Mouse (Mus musculus): Measurements from ENCODE around the gene Peli1. TPM values are rescaled to one million over a fixed set of nuclear protein-coding genes. Genes with fewer than 3 reads are reported as not detected.

The Peli1 gene
- total and polyA plus RNA-seq, 2 experiments from 2014 or later: 38.1 to 46.5 TPM

- WGBS: 74% methylated on average over 2 of the region's 2 CpGs
Observed at GRCm38 (mm10) chr11:21079400-21079799, 11.7 kb upstream of the Peli1 start.

GRCm38 (mm10) chr11:21079851-21080362 is 11.2 kb upstream of the Peli1 start:
- no peak overlapping the region for H3K27ac ChIP-seq
- no peak overlapping the region for H3K9ac ChIP-seq (replicated peaks; ENCODE audit: low read length)
- ATAC-seq (no peak), DNase-seq (ENCODE audit: low spot score) (no peak)
- 56% methylated on average over 3 of the region's 3 CpGs for WGBS
- H3K4me3 ChIP-seq (ENCODE audit: low read length): no peak overlapping the region
- H3K9me3 ChIP-seq (ENCODE audit: low read length): no peaks in the 10 kb centered on the region
- TF ChIP-seq CTCF (IDR thresholded peaks at IDR 0.05; ENCODE audit: low read depth): no peak
- no peak overlapping the region for H3K4me2 ChIP-seq (ENCODE audit: low read depth, low read length)
- H3K27me3 ChIP-seq (ENCODE audit: insufficient read depth, low read length): no peaks in the 10 kb centered on the region
- H3K36me3 ChIP-seq (ENCODE audit: insufficient read depth, low read length): no peaks in the 10 kb centered on the region
- H3K4me1 ChIP-seq (ENCODE audit: insufficient read depth, low read length): no peaks in the 10 kb centered on the region

More at GRCm38 (mm10) chr11:21079400-21079799, 11.7 kb upstream of the Peli1 start:
- H3K4me3 ChIP-seq (ENCODE audit: low read length): no peak overlapping the region
- H3K9me3 ChIP-seq (ENCODE audit: low read length): no peaks in the 10 kb centered on the region
- H3K4me1 ChIP-seq (ENCODE audit: insufficient read depth, low read length): no peaks in the 10 kb centered on the region
- no peak overlapping the region for H3K4me2 ChIP-seq (ENCODE audit: low read depth, low read length)
- no peaks in the 10 kb centered on the region for H3K27me3 ChIP-seq (ENCODE audit: insufficient read depth, low read length)
- no peak for DNase-seq (ENCODE audit: low spot score)
- H3K36me3 ChIP-seq (ENCODE audit: insufficient read depth, low read length): no peaks in the 10 kb centered on the region
- H3K9ac ChIP-seq (replicated peaks; ENCODE audit: low read length): no peak overlapping the region
- H3K27ac ChIP-seq: no peak overlapping the region
- no peak for ATAC-seq
- TF ChIP-seq CTCF (IDR thresholded peaks at IDR 0.05; ENCODE audit: low read depth): no peak

- no peak for DNase-seq (ENCODE audit: low spot score)
- H3K9me3 ChIP-seq (ENCODE audit: low read length): no peaks in the 10 kb centered on the region
- no peaks in the 10 kb centered on the region for H3K27me3 ChIP-seq (ENCODE audit: insufficient read depth, low read length)
- ATAC-seq: no peak
- WGBS: 88% methylated on average over 3 of the region's 3 CpGs
- no peak overlapping the region for H3K4me2 ChIP-seq (ENCODE audit: low read depth, low read length)
- no peak overlapping the region for H3K27ac ChIP-seq
- TF ChIP-seq CTCF (IDR thresholded peaks at IDR 0.05; ENCODE audit: low read depth): no peak
- H3K4me3 ChIP-seq (ENCODE audit: low read length): no peak overlapping the region
- H3K9ac ChIP-seq (replicated peaks; ENCODE audit: low read length): no peak overlapping the region
- no peaks in the 10 kb centered on the region for H3K36me3 ChIP-seq (ENCODE audit: insufficient read depth, low read length)
- no peaks in the 10 kb centered on the region for H3K4me1 ChIP-seq (ENCODE audit: insufficient read depth, low read length)
Observed at GRCm38 (mm10) chr11:21081169-21081568, 9.9 kb upstream of the Peli1 start.

GRCm38 (mm10) chr11:21082711-21083110 is 8.4 kb upstream of the Peli1 start:
- no peaks in the 10 kb centered on the region for H3K4me1 ChIP-seq (ENCODE audit: insufficient read depth, low read length)
- no peak overlapping the region for H3K9ac ChIP-seq (replicated peaks; ENCODE audit: low read length)
- TF ChIP-seq CTCF (IDR thresholded peaks at IDR 0.05; ENCODE audit: low read depth): no peak
- 63% methylated on average over 2 of the region's 2 CpGs for WGBS
- H3K9me3 ChIP-seq (ENCODE audit: low read length): no peaks in the 10 kb centered on the region
- DNase-seq (ENCODE audit: low spot score) (no peak), ATAC-seq (no peak)
- H3K27ac ChIP-seq: no peak overlapping the region
- H3K4me2 ChIP-seq (ENCODE audit: low read depth, low read length): no peak overlapping the region
- no peaks in the 10 kb centered on the region for H3K27me3 ChIP-seq (ENCODE audit: insufficient read depth, low read length)
- no peak overlapping the region for H3K4me3 ChIP-seq (ENCODE audit: low read length)
- no peaks in the 10 kb centered on the region for H3K36me3 ChIP-seq (ENCODE audit: insufficient read depth, low read length)

- TF ChIP-seq CTCF (IDR thresholded peaks at IDR 0.05; ENCODE audit: low read depth): no peak
- no peak overlapping the region for H3K27ac ChIP-seq
- 47% methylated on average over 2 of the region's 2 CpGs for WGBS
- H3K36me3 ChIP-seq (ENCODE audit: insufficient read depth, low read length): no peaks in the 10 kb centered on the region
- no peaks in the 10 kb centered on the region for H3K9me3 ChIP-seq (ENCODE audit: low read length)
- H3K9ac ChIP-seq (replicated peaks; ENCODE audit: low read length): no peak overlapping the region
- ATAC-seq (no peak), DNase-seq (ENCODE audit: low spot score) (no peak)
- H3K4me2 ChIP-seq (ENCODE audit: low read depth, low read length): no peak overlapping the region
- H3K27me3 ChIP-seq (ENCODE audit: insufficient read depth, low read length): no peaks in the 10 kb centered on the region
- H3K4me1 ChIP-seq (ENCODE audit: insufficient read depth, low read length): 0 out of 2 replicates have a peak, but pooled peaks cover 2% of the 10 kb centered on the region
- H3K4me3 ChIP-seq (ENCODE audit: low read length): no peak overlapping the region
Observed at GRCm38 (mm10) chr11:21088356-21088755, 2.7 kb upstream of the Peli1 start.

- WGBS: 64% methylated on average over 4 of the region's 4 CpGs
- no peaks in the 10 kb centered on the region for H3K36me3 ChIP-seq (ENCODE audit: insufficient read depth, low read length)
Observed at GRCm38 (mm10) chr11:21089571-21089970, 1.5 kb upstream of the Peli1 start.

More at GRCm38 (mm10) chr11:21089571-21089970, 1.5 kb upstream of the Peli1 start:
- H3K4me1 ChIP-seq (ENCODE audit: insufficient read depth, low read length): peaks cover 6% of the 10 kb centered on the region; the same call in 1 of the 2 replicates
- H3K27me3 ChIP-seq (ENCODE audit: insufficient read depth, low read length): no peaks in the 10 kb centered on the region
- H3K9me3 ChIP-seq (ENCODE audit: low read length): no peaks in the 10 kb centered on the region
- H3K27ac ChIP-seq: no peak overlapping the region
- TF ChIP-seq CTCF (IDR thresholded peaks at IDR 0.05; ENCODE audit: low read depth): no peak
- DNase-seq (ENCODE audit: low spot score) (no peak), ATAC-seq (no peak)
- H3K9ac ChIP-seq (replicated peaks; ENCODE audit: low read length): no peak overlapping the region
- H3K4me3 ChIP-seq (ENCODE audit: low read length): no peak overlapping the region
- no peak overlapping the region for H3K4me2 ChIP-seq (ENCODE audit: low read depth, low read length)
